Mouse (Mus musculus) frontal cortex, adult (tissue): ENCODE measurements at regions not wholly inside any gene's neighbourhood (a gene's known extent, or its start where the extent isn't known, plus 50 kb on each side); places are given as distances from the start of the nearest gene placed in this dataset.

Experiments used
- ATAC-seq: cut with Nextera tagmentation; 2 replicates; pipeline ENCODE4 v1.9.2; 2017; ENCODE audit warnings: mild to moderate bottlenecking, moderate library complexity, mixed read lengths; ENCODE audit not compliant: low TSS enrichment

GRCm38 (mm10) chr15:62134835-62135234 is 1212.0 kb upstream of the A1bg start:
- no peak for ATAC-seq

GRCm38 (mm10) chr15:62134308-62134707 is 1211.5 kb upstream of the A1bg start:
- ATAC-seq = no peak

GRCm38 (mm10) chr15:62132895-62133294 is 1210.1 kb upstream of the A1bg start:
- no peak for ATAC-seq

GRCm38 (mm10) chr15:62131686-62132085 is 1208.9 kb upstream of the A1bg start:
- no peak for ATAC-seq

- 0 out of 2 replicates have a peak, but pooled peaks have one; percentile 29 for ATAC-seq
These were observed 1207.7 kb upstream of the A1bg start for GRCm38 (mm10) chr15:62130530-62130929.

GRCm38 (mm10) chr15:62128546-62129212 is 1205.9 kb upstream of the A1bg start:
- no peak for ATAC-seq

GRCm38 (mm10) chr15:62127602-62128158 is 1204.9 kb upstream of the A1bg start:
- ATAC-seq = 0 out of 2 replicates have a peak, but pooled peaks have one; percentile 29

- no peak for ATAC-seq
These were observed 1202.9 kb upstream of the A1bg start for GRCm38 (mm10) chr15:62125718-62126117.

GRCm38 (mm10) chr15:62123756-62124155 is 1200.9 kb upstream of the A1bg start:
- ATAC-seq = no peak

GRCm38 (mm10) chr15:62122265-62123023 is 1199.6 kb upstream of the A1bg start:
- ATAC-seq = no peak

GRCm38 (mm10) chr15:62121696-62122095 is 1198.9 kb upstream of the A1bg start:
- ATAC-seq = no peak

- ATAC-seq = no peak
These were observed 1197.9 kb upstream of the A1bg start for GRCm38 (mm10) chr15:62120735-62121134.

- no peak for ATAC-seq
These were observed 1196.2 kb upstream of the A1bg start for GRCm38 (mm10) chr15:62118997-62119396.

GRCm38 (mm10) chr15:62116184-62116583 is 1193.4 kb upstream of the A1bg start:
- no peak for ATAC-seq

- ATAC-seq = no peak
These were observed 1192.0 kb upstream of the A1bg start for GRCm38 (mm10) chr15:62114815-62115214.

GRCm38 (mm10) chr15:62112151-62112550 is 1189.3 kb upstream of the A1bg start:
- ATAC-seq = peak; percentile 93

GRCm38 (mm10) chr15:62107976-62108375 is 1185.2 kb upstream of the A1bg start:
- ATAC-seq = no peak

- peak; percentile 38 for ATAC-seq
These were observed 1183.7 kb upstream of the A1bg start for GRCm38 (mm10) chr15:62106518-62106975.

GRCm38 (mm10) chr15:62105483-62105882 is 1182.7 kb upstream of the A1bg start:
- ATAC-seq = no peak

GRCm38 (mm10) chr15:62104653-62105052 is 1181.8 kb upstream of the A1bg start:
- peak; percentile 44; the same call in 1 of the 2 replicates for ATAC-seq

GRCm38 (mm10) chr15:62099683-62100082 is 1176.9 kb upstream of the A1bg start:
- no peak for ATAC-seq

GRCm38 (mm10) chr15:62098791-62099660 is 1176.2 kb upstream of the A1bg start:
- ATAC-seq = peak; percentile 70
